Mouse (Mus musculus) small intestine, adult 2 months (tissue): ENCODE measurements around the gene Ghitm.

Experiments
- CTCF ChIP-seq: fragments of 200-500 bp; IDR thresholded peaks from 2 replicates; pipeline ENCODE4 v1.5.1; 2012; ENCODE audit warnings: low read depth, mild to moderate bottlenecking, control low read depth, inconsistent platforms, low read length, moderate library complexity, mixed read lengths; ENCODE audit not compliant: insufficient replicate concordance, insufficient read length; ENCODE audit errors: extremely low read depth
- POLR2A ChIP-seq: fragments of 200-500 bp; IDR thresholded peaks from 2 replicates; pipeline ENCODE4 v1.6.1; 2012; ENCODE audit warnings: low read depth, mild to moderate bottlenecking, control low read depth, inconsistent platforms, low read length, moderate library complexity

- TF ChIP-seq CTCF (no peak), POLR2A (no peak)
Measured at GRCm38 (mm10) chr14:37109460-37109859, 25.6 kb downstream of the Ghitm start.
